Mouse (Mus musculus) intestine, postnatal 0 days (tissue): ENCODE measurements around the gene Prdm11. TPM values are rescaled to one million over a fixed set of nuclear protein-coding genes. Genes with fewer than 3 reads are reported as not detected.

Experiments
- ATAC-seq: fragments of 200-750 bp; cut with Nextera tagmentation; 2 replicates; pipeline ENCODE4 v1.8.0; 2017; ENCODE audit warnings: mild to moderate bottlenecking, moderate TSS enrichment, moderate library complexity
- H3K27ac ChIP-seq: fragments of 300-500 bp; sonication (generic); 2 replicates; pipeline ENCODE4 v1.5.1; 2014; ENCODE audit warnings: mild to moderate bottlenecking, low read depth, low read length, moderate library complexity
- H3K27me3 ChIP-seq: fragments of 300-500 bp; sonication (generic); replicated peaks from 2 replicates; pipeline ENCODE4 v1.6.1; 2014; ENCODE audit warnings: low read length, mixed read lengths; ENCODE audit not compliant: control insufficient read depth, insufficient read depth
- H3K36me3 ChIP-seq: fragments of 300-500 bp; sonication (generic); 2 replicates; pipeline ENCODE4 v1.6.1; 2014; ENCODE audit warnings: mild to moderate bottlenecking, moderate library complexity; ENCODE audit not compliant: control insufficient read depth, insufficient read depth
- H3K4me1 ChIP-seq: fragments of 300-500 bp; sonication (generic); replicated peaks from 2 replicates; pipeline ENCODE4 v1.6.1; 2014; ENCODE audit warnings: antibody characterized with exemption, low read length, mixed read lengths; ENCODE audit not compliant: control insufficient read depth, insufficient read depth
- H3K4me2 ChIP-seq: fragments of 300-500 bp; sonication (generic); replicated peaks from 2 replicates; pipeline ENCODE4 v1.6.1; 2014; ENCODE audit warnings: low read depth, mild to moderate bottlenecking, moderate library complexity
- H3K4me3 ChIP-seq: fragments of 300-500 bp; sonication (generic); 2 replicates; pipeline ENCODE4 v1.5.1; 2014; ENCODE audit warnings: low read depth, low read length
- H3K9ac ChIP-seq: fragments of 300-500 bp; sonication (generic); 2 replicates; pipeline ENCODE4 v1.6.1; 2014; ENCODE audit warnings: mild to moderate bottlenecking, low read depth, low read length
- H3K9me3 ChIP-seq: fragments of 300-500 bp; sonication (generic); 2 replicates; pipeline ENCODE4 v1.6.1; 2016; ENCODE audit warnings: mixed run types; ENCODE audit not compliant: control insufficient read depth
- CTCF ChIP-seq: sonication (generic); IDR thresholded peaks from 2 replicates; pipeline ENCODE4 v1.5.1; 2016; ENCODE audit warnings: low read depth, mild to moderate bottlenecking, control low read depth, antibody characterized with exemption, moderate library complexity
- WGBS: fragments of 180-500 bp; shearing (Covaris S2); extraction: QIAGEN DNeasy Blood & Tissue Kit; methylation state at CpG from one replicate; pipeline ENCODE4 v1.1.7; 2014; 5-methylcytosine and 5-hydroxymethylcytosine counted together
- polyA plus RNA-seq: library from polyadenylated mRNA; unstranded; fragments of >200 nt; fragmentation: Nextera tagmentation; extraction: Ambion mirVana; gene quantifications from 2 replicates; pipeline ENCODE4 v1.2.1, GENCODE M21; 2015

The Prdm11 gene
- polyA plus RNA-seq, 1 experiment from 2014 or later, result 2.3 TPM

DNA sequence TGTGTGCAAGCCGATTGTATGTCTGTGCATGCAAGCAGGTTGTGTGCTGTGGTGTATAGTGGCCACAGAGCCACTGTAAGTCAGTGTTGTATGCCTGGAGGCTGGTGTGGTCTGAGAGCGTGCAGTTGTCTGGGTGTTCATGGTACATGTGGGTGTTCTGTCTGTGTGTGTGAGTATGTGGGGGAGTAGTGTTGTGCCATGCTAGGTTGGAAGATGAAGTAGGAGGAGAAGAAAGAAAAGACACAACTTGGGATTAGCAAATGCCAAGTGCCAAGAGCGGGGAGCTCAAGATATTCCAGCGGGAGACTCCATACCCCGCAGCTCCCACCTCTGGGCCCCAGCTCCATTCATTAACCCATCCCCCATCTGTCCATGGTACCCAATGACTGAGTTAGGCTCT lies 38.5 kb upstream of the Prdm11 start:
- H3K4me1 ChIP-seq, result no peaks in the 10 kb centered on the region
- no peak for TF ChIP-seq CTCF
- no peak overlapping the region for H3K9ac ChIP-seq
- no peaks in the 10 kb centered on the region for H3K9me3 ChIP-seq
- H3K27me3 ChIP-seq, result no peaks in the 10 kb centered on the region
- H3K4me2 ChIP-seq, result no peak overlapping the region
- ATAC-seq, result no peak
- H3K27ac ChIP-seq, result no peak overlapping the region
- H3K36me3 ChIP-seq, result no peaks in the 10 kb centered on the region
- no peak overlapping the region for H3K4me3 ChIP-seq
- WGBS, result 78% methylated on average over 5 of the region's 5 CpGs

DNA sequence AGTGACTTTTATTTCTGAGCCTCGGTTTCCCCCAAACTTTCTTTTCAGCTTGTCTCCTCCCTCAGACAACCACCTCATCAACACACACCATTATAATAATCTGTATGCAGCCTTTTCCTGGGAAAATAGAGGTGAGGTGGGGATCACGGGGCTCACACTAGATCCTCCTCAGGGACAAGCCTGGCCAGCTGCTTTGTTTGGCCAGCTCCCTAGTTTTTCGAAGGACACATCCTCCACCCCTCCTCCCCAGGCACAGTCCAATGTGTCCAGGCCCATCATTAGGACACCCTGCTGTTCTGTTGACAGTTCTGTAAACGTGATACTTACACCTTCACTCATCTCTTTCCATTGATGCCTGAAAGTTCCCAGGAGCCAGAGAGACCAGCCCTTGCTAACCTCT lies 37.4 kb upstream of the Prdm11 start:
- no peak for ATAC-seq
- WGBS, result 55% methylated on average over 4 of the region's 4 CpGs
- Histone ChIP-seq H3K4me1 (no peaks in the 10 kb centered on the region), H3K9ac (no peak overlapping the region), H3K4me2 (no peak overlapping the region), H3K27ac (no peak overlapping the region), H3K9me3 (no peaks in the 10 kb centered on the region), H3K36me3 (no peaks in the 10 kb centered on the region), H3K4me3 (no peak overlapping the region), H3K27me3 (no peaks in the 10 kb centered on the region)
- TF ChIP-seq CTCF, result no peak

DNA sequence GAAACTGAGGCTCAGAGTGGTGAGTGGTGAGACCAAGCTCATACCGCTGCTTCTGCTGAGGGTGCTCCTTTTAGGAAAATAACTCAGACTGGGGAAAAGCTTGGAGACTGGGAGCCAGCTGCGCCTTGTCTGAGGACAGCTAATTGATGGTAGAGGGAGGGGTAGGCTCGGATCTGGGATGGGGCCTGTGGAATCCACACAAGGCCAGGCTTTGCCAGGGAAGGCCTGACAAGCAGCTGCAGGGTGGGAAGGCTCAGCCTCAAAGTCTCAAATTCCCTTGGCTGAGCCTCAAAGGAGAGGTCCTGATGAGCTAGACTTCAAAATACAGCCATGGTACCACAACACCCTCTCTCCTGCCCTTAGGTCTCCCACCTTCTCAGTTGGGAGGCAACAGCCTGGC lies 36.9 kb upstream of the Prdm11 start:
- Histone ChIP-seq H3K4me1 (no peaks in the 10 kb centered on the region), H3K9me3 (no peaks in the 10 kb centered on the region), H3K4me3 (no peak overlapping the region), H3K27ac (no peak overlapping the region), H3K36me3 (no peaks in the 10 kb centered on the region), H3K9ac (no peak overlapping the region), H3K4me2 (no peak overlapping the region), H3K27me3 (no peaks in the 10 kb centered on the region)
- WGBS, result 57% methylated on average over 3 of the region's 3 CpGs
- ATAC-seq, result no peak
- no peak for TF ChIP-seq CTCF

GRCm38 (mm10) chr2:93080871-93081608 lies 35.1 kb upstream of the Prdm11 start:
- WGBS, result 56% methylated on average over 5 of the region's 5 CpGs
- no peak overlapping the region for H3K27ac ChIP-seq
- no peak overlapping the region for H3K9ac ChIP-seq
- ATAC-seq, result no peak
- no peak overlapping the region for H3K4me3 ChIP-seq
- H3K27me3 ChIP-seq, result no peaks in the 10 kb centered on the region
- H3K4me1 ChIP-seq, result no peaks in the 10 kb centered on the region
- H3K36me3 ChIP-seq, result no peaks in the 10 kb centered on the region
- H3K9me3 ChIP-seq, result no peaks in the 10 kb centered on the region
- no peak overlapping the region for H3K4me2 ChIP-seq
- no peak for TF ChIP-seq CTCF

DNA sequence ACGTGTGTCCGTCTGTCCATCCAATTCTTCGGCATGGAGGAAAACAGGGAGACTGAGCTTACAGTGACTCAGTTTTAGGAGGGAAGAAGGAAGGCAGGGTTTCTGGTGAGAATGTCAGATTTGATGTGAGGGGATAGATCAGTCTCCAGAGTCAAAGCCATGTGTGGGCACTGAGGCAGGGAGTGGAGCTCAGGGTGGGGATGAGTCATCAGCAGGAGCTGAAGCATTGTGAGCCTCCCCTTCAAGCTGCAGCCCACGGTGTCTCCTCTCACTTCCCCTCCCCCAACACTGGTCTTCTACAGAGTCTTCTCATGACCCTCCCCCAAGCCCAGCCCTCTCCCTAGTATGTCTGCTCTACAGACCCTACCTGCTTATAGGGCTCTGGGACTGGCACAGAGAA lies 33.4 kb upstream of the Prdm11 start:
- Histone ChIP-seq H3K4me3 (no peak overlapping the region), H3K4me1 (no peaks in the 10 kb centered on the region), H3K36me3 (no peaks in the 10 kb centered on the region), H3K27ac (no peak overlapping the region), H3K27me3 (no peaks in the 10 kb centered on the region), H3K4me2 (no peak overlapping the region), H3K9ac (no peak overlapping the region), H3K9me3 (no peaks in the 10 kb centered on the region)
- no peak for ATAC-seq
- no peak for TF ChIP-seq CTCF
- 74% methylated on average over 4 of the region's 4 CpGs for WGBS

DNA sequence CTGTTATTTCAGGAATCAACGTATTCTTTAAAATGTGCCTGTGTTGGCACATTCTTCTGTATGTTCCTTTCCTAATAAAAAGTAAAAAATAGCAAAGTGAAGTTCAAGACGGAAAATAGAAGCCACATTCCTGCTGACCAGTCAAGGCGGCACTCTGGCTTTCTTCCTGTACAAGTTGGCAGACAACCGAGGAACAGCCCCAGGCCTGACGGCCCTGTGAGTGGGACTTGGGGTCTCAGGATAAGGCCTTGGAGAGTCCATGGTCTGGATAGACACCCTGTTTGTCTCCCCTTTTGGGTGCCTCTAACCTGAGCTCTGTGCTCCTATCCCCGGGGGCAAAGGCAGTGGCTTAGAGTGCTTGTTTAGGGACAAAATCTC lies 30.6 kb upstream of the Prdm11 start:
- no peak overlapping the region for H3K27ac ChIP-seq
- H3K36me3 ChIP-seq, result no peaks in the 10 kb centered on the region
- no peaks in the 10 kb centered on the region for H3K9me3 ChIP-seq
- H3K9ac ChIP-seq, result no peak overlapping the region
- H3K27me3 ChIP-seq, result no peaks in the 10 kb centered on the region
- no peak overlapping the region for H3K4me2 ChIP-seq
- no peaks in the 10 kb centered on the region for H3K4me1 ChIP-seq
- WGBS, result 84% methylated on average over 6 of the region's 6 CpGs
- no peak for TF ChIP-seq CTCF
- no peak for ATAC-seq
- no peak overlapping the region for H3K4me3 ChIP-seq
